Mouse (Mus musculus): Measurements from ENCODE around the gene Ddx43.

DNA sequence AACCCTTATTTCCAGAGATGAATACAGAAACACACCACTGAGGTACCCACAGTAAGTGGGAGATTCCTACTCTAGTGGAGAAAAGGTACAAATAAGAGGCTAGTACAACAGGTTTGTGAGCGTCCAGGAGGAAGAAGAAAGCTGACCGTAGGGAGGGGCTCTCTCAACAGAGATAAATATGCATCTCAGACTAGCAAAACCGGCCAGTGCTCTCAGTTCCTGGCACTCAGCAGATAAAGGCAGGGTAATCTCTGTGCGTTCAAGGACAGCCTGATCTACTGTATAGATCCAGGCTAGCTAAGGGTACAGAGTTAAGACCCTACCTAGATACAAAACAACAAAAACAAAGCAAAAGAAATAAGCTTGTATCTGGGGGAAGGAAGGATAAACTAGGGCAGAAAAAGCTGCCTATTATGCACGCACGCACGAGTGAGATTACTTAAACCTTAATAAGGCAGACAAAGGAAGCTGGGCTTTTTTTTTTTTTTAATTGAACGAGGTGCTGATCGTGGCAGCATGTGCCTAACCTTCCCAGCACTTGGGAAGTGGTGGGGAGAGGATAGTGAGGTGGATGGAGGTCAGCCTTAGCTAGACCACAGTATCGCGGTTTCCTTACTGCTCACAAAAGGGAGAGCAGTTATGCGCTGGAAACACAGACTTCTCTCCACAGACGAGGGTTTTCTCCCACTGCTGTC lies 29.6 kb upstream of the Ddx43 start:
- TF ChIP-seq CTCF (conservative IDR thresholded peaks at IDR 0.05; ENCODE audit: low read length), result no peak
- TF ChIP-seq POU5F1 (IDR thresholded peaks at IDR 0.05; ENCODE audit: borderline replicate concordance, low read length), result no peak
- TF ChIP-seq NANOG (IDR thresholded peaks at IDR 0.05; ENCODE audit: borderline replicate concordance, low read length), result no peak

All from E14TG2a.4 (cell line).